In the genomic region with DNA sequence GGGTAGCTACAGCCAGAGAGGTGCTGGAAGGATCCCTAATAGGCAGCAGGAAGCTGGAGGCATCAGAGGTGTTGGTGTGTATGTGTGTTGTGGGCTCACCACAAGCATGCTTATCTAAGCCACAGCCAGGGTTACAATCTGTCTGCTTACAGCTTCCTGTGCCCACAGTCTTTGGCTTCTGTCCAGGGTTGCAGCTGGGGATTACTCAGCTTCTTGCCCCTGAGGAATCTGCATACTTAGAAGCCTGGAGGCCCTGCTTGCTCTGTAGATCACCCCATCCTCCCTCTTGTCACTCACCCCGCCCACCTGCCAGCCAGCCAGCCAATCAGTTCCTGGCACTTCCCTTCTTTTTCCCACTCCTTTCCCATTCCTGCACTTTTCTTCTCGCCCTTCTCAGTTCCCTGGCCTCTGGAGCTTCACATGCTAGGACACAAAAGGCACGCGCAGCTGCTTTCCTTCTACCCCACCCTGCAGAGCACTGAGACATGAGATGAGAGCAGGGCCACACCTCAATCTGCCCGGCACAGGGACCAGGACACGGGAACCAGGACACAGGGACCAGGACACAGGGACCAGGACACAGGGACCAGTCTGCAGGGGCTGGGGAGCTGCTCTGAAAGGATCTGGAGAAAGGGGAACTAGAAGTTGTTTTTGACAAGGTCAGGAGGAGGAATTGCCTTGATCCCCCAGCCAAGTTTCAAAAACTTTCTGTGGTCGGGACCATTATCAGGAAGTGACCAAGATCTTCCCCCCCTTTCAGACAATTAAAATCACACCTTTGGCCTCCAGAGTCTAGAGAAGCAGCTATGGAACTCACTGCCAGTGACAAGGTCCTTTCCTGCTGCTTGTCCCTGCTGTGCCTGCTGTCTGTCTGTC, we compare ENCODE assay signal across 7 mouse cellular contexts.
A peak's percentile ranks its signal among the peaks of the same experiment; 100 is the strongest.
DNase-seq lines count a peak whose midpoint lies in the region; ATAC-seq and TF ChIP-seq lines count a peak whose summit lies in the region.
"Not testable (repeated sequence)": the region's sequence is repeated elsewhere in the genome, so short reads cannot be mapped to it uniquely, and the experiment has no call there.

No protein-coding gene starts in this region.

- peak; percentile 18 for DNase-seq in gastrocnemius, adult 18-20 months (ENCODE audit: low spot score)
- not testable (repeated sequence) for DNase-seq in hindbrain, embryonic 11.5 days (ENCODE audit: low spot score)
- DNase-seq in kidney, adult 8-10 months, result peak; percentile 2 to 7
- peak; percentile 11 to 24 for DNase-seq in left cerebral cortex, adult 2 months (ENCODE audit: extremely low spot score in 1 of 2, low spot score in 2 of 2)
- peak; percentile 20 to 55 for DNase-seq in lung, postnatal 4 days

- not testable (repeated sequence) for H3K27me3 ChIP-seq in hindbrain, embryonic 11.5 days (ENCODE audit: control insufficient read depth, insufficient read depth, low read length); neural tube, embryonic 14.5 days (ENCODE audit: control insufficient read depth, insufficient read depth, low read length)

- intact Hi-C loops in left cerebral cortex, adult 2 months (cut with DNase I), result not testable (repeated sequence)

- H3K4me3 ChIP-seq in hindbrain, embryonic 11.5 days (ENCODE audit: low read depth, low read length); left cerebral cortex, adult 2 months; neural tube, embryonic 14.5 days (ENCODE audit: low read depth, low read length): not testable (repeated sequence)

- ATAC-seq in common myeloid progenitor, adult 5-6 weeks (replicated peaks; ENCODE audit: low read depth, poor library complexity, severe bottlenecking), result peak; percentile 88
- peak; percentile 64; the same call in 1 of the 2 replicates for ATAC-seq in hindbrain, embryonic 11.5 days (ENCODE audit: low FRiP score)
- ATAC-seq in neural tube, embryonic 14.5 days (ENCODE audit: low read depth), result peak; percentile 81; the same call in 1 of the 2 replicates

- H3K9me3 ChIP-seq in hindbrain, embryonic 11.5 days (ENCODE audit: control insufficient read depth, low read length); neural tube, embryonic 14.5 days (ENCODE audit: control insufficient read depth, low read length): not testable (repeated sequence)

- not testable (repeated sequence) for H3K9ac ChIP-seq in hindbrain, embryonic 11.5 days (ENCODE audit: low read depth, low read length); neural tube, embryonic 14.5 days (replicated peaks; ENCODE audit: low read depth, low read length)

- not testable (repeated sequence) for H3K27ac ChIP-seq in hindbrain, embryonic 11.5 days (ENCODE audit: low read depth, low read length); left cerebral cortex, adult 2 months; neural tube, embryonic 14.5 days (ENCODE audit: low read depth, low read length)

- H3K4me2 ChIP-seq in hindbrain, embryonic 11.5 days (replicated peaks; ENCODE audit: low read depth, low read length); neural tube, embryonic 14.5 days (ENCODE audit: low read depth, low read length): not testable (repeated sequence)

- not testable (repeated sequence) for TF ChIP-seq CTCF in left cerebral cortex, adult 2 months (IDR thresholded peaks at IDR 0.05)

- H3K4me1 ChIP-seq in hindbrain, embryonic 11.5 days (replicated peaks; ENCODE audit: control insufficient read depth, insufficient read depth, low read length); neural tube, embryonic 14.5 days (ENCODE audit: control insufficient read depth, insufficient read depth, low read length): not testable (repeated sequence)

- WGBS in hindbrain, embryonic 11.5 days, result no CpG with 5 or more reads among the region's 7 CpGs
- WGBS in neural tube, embryonic 14.5 days, result no CpG with 5 or more reads among the region's 7 CpGs

- not testable (repeated sequence) for H3K36me3 ChIP-seq in hindbrain, embryonic 11.5 days (ENCODE audit: control insufficient read depth, insufficient read depth, low read length); neural tube, embryonic 14.5 days (ENCODE audit: control insufficient read depth, insufficient read depth, low read length)
